Mouse (Mus musculus) lung, embryonic 14.5 days (tissue): ENCODE measurements around the gene Kif21a. TPM values are rescaled to one million over a fixed set of nuclear protein-coding genes. Genes with fewer than 3 reads are reported as not detected.

ENCODE experiments used
- ATAC-seq: fragments of 200-750 bp; cut with Nextera tagmentation; 2 replicates; pipeline ENCODE4 v1.8.0; 2017; ENCODE audit warnings: mild to moderate bottlenecking, moderate TSS enrichment, moderate library complexity; ENCODE audit not compliant: insufficient read depth
- DNase-seq: peaks from one replicate; pipeline ENCODE4 v3.0.0-alpha.2; 2015
- H3K27ac ChIP-seq: fragments of 300-500 bp; sonication (generic); 2 replicates; pipeline ENCODE4 v1.5.1; 2014; ENCODE audit warnings: low read depth, mild to moderate bottlenecking, moderate library complexity
- H3K27me3 ChIP-seq: fragments of 300-500 bp; sonication (generic); 2 replicates; pipeline ENCODE4 v1.6.1; 2014; ENCODE audit warnings: low read length, control low read depth; ENCODE audit not compliant: insufficient read depth
- H3K36me3 ChIP-seq: fragments of 300-500 bp; sonication (generic); 2 replicates; pipeline ENCODE4 v1.6.1; 2014; ENCODE audit warnings: control low read depth; ENCODE audit not compliant: insufficient read depth
- H3K4me1 ChIP-seq: fragments of 300-500 bp; sonication (generic); 2 replicates; pipeline ENCODE4 v1.6.1; 2014; ENCODE audit warnings: antibody characterized with exemption, control low read depth; ENCODE audit not compliant: insufficient read depth
- H3K4me2 ChIP-seq: fragments of 300-500 bp; sonication (generic); 2 replicates; pipeline ENCODE4 v1.6.1; 2014; ENCODE audit warnings: mild to moderate bottlenecking
- H3K4me3 ChIP-seq: fragments of 300-500 bp; sonication (generic); 2 replicates; pipeline ENCODE4 v1.5.1; 2014; ENCODE audit warnings: low read depth, low read length
- H3K9ac ChIP-seq: fragments of 300-500 bp; sonication (generic); 2 replicates; pipeline ENCODE4 v1.6.1; 2014
- H3K9me3 ChIP-seq: fragments of 300-500 bp; sonication (generic); 2 replicates; pipeline ENCODE4 v1.6.1; 2016; ENCODE audit warnings: low read depth, low read length, control low read depth
- CTCF ChIP-seq: IDR thresholded peaks from 2 replicates; pipeline ENCODE4 v1.5.1; 2016; ENCODE audit warnings: antibody characterized with exemption, low read depth
- WGBS: fragments of 180-500 bp; shearing (Covaris S2); extraction: QIAGEN DNeasy Blood & Tissue Kit; methylation state at CpG from one replicate; pipeline ENCODE4 v1.1.7; 2014; 5-methylcytosine and 5-hydroxymethylcytosine counted together
- polyA plus RNA-seq: library from polyadenylated mRNA; unstranded; fragments of >200 nt; fragmentation: Nextera tagmentation; extraction: Ambion mirVana; gene quantifications from 2 replicates; pipeline ENCODE4 v1.2.1, GENCODE M21; 2014

Gene Kif21a
- polyA plus RNA-seq, 1 experiment from 2014 or later = 6.7 TPM

DNA sequence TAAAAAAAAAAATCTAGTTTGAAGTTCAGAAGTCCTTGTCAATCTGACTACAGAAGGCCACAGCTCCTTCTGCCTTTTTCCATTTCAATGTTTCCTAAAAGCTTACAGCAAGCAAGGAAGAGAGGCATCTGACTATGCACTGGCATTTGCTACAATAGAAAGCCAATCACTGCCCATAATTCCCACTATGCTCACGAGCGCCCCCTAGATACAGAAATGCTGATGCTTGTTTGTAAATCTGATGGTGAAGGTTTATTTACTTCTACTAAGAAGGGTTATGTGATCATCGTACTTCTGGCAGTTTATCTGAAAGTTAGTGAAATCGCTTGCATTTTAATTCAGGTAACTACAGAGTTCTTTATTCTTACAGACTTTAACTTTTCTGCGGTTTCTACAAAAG is 73.8 kb downstream of the Kif21a start:
- no peaks in the 10 kb centered on the region for H3K36me3 ChIP-seq
- DNase-seq (no peak), ATAC-seq (no peak)
- H3K4me2 ChIP-seq = no peak overlapping the region
- H3K27ac ChIP-seq = no peak overlapping the region
- 70% methylated on average over 5 of the region's 5 CpGs for WGBS
- no peak overlapping the region for H3K4me3 ChIP-seq
- no peaks in the 10 kb centered on the region; the same call in 1 of the 2 replicates for H3K9me3 ChIP-seq
- H3K9ac ChIP-seq = no peak overlapping the region
- no peaks in the 10 kb centered on the region for H3K27me3 ChIP-seq
- TF ChIP-seq CTCF = peak; percentile 21; the same call in 1 of the 2 replicates
- no peaks in the 10 kb centered on the region for H3K4me1 ChIP-seq

DNA sequence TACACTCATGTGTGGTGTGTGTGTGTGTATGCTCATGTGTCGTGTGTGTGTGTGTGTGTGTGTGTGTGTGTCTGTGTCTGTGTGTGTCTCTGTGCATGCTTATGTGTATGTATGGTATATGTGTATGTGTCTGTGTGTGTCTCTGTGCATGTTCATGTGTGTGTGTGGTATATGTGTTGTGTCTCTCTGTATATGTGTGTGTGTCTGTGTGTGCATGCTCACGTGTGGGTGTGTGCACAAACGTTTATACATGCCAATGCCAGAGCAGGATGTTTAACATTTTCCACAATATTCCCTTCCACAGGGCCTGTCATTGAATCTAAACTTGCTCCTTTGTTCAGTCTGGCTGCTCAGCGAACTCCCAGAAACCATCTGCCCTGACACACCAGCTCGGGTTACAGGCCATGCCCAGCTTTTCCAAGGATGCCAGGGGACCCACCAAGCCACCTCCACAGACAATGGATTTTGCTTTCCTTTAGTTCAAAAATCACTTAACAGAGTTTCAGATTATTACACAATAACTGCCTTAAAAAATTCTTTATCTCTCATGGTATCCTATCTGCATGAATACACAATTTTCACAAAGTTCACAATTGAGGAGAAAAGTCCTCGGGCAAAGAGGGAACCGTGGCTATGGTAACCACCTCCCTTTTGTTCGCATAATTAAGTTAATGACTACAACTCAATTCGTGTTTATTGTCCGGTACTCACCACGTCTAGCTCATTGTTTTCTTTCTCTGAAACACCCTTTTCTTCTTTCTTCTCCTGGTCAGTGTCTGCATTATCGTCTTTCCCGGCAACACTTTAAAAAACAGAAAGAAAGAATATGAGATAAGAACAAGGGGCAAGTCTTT is 77.6 kb downstream of the Kif21a start:
- ATAC-seq (no peak), DNase-seq (no peak)
- H3K27me3 ChIP-seq = no peaks in the 10 kb centered on the region
- no peak overlapping the region for H3K4me2 ChIP-seq
- no peaks in the 10 kb centered on the region for H3K4me1 ChIP-seq
- no peaks in the 10 kb centered on the region for H3K9me3 ChIP-seq
- 0 out of 2 replicates have a peak, but pooled peaks cover 4% of the 10 kb centered on the region for H3K36me3 ChIP-seq
- H3K27ac ChIP-seq = no peak overlapping the region
- 72% methylated on average over 13 of the region's 13 CpGs for WGBS
- TF ChIP-seq CTCF = no peak
- no peak overlapping the region for H3K4me3 ChIP-seq
- H3K9ac ChIP-seq = no peak overlapping the region

DNA sequence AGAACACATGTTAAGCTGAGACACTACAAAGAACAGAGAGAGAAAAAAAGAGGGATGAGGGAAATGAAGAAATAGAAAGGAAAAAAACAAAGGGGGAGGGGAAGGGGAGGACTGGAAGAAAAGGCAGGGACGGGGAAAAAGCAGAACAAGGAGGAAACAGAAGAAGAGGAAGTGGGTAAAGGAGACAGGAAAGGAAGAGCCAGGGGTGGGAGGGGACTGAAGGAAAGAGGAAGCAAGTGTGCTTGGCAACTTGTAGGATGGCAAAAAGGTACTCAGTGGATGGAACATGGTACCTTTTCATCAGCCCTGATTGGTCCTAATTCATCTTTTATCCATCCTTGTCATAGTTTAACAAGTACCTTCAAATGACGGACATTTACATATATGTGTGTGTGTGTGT is 86.4 kb downstream of the Kif21a start:
- Histone ChIP-seq H3K27me3 (no peaks in the 10 kb centered on the region), H3K9me3 (no peaks in the 10 kb centered on the region), H3K27ac (no peak overlapping the region), H3K4me2 (no peak overlapping the region), H3K4me3 (no peak overlapping the region), H3K4me1 (no peaks in the 10 kb centered on the region), H3K9ac (no peak overlapping the region), H3K36me3 (0 out of 2 replicates have a peak, but pooled peaks cover 4% of the 10 kb centered on the region)
- TF ChIP-seq CTCF = no peak
- DNase-seq = no peak
- ATAC-seq = no peak
- WGBS = 71% methylated on average over 2 of the region's 2 CpGs

DNA sequence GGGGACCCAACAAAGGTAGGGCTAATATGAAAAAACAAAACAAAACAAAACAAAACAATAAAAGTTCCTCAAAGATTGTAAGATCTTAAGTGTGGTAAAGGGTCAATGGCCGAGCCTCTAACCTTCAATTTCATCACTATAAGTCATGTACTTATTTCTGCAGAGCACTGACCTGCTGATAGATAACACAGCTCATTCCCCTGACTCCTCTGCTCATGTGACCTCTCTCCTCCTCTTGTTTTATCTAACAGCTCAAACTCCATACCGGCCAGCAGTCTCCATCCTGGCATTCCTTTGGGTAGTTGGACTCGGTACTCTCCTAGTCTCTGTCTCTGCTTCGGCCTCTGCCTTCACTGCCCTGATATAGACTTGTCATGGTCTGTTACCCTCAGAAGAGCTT is 87.2 kb downstream of the Kif21a start:
- Histone ChIP-seq H3K4me3 (no peak overlapping the region), H3K27me3 (no peaks in the 10 kb centered on the region), H3K27ac (no peak overlapping the region), H3K9ac (no peak overlapping the region), H3K9me3 (no peaks in the 10 kb centered on the region), H3K4me1 (no peaks in the 10 kb centered on the region), H3K4me2 (no peak overlapping the region), H3K36me3 (no peaks in the 10 kb centered on the region)
- TF ChIP-seq CTCF = no peak
- ATAC-seq (no peak), DNase-seq (no peak)
- WGBS = 77% methylated on average over 4 of the region's 4 CpGs

DNA sequence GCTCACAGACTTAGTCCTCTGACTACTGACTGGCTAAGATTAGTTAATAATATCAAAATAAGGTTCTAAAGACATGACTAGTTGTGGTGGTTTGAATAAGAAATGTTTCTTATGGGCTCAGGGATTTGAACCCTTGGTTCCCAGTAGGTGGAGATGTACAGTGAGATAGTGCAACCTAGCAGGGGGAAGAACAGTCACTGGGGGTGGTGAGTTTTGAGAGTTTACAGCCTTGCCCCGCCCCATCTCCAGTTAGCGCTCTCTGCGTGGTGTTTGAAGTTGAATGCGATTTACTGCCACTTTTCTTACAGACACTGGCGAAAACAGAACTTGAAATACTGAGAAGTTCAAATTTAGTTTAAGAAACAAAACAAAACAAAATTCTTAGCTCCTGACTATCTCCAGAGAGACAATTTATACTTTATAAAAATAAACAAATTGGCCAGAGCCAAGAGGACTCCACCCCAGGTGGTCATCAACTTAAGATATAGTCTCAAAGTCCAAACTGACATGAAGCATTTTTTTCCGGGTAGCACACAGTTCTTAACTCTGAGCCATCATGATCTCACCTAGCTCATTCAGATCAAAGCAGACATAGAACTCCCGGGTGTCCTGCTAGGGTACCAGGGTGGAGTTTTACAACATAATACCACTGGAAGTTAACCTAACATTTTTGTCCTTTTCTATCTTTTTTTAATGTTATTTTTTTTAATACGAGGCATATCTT is 88.8 kb downstream of the Kif21a start:
- no peak for DNase-seq

DNA sequence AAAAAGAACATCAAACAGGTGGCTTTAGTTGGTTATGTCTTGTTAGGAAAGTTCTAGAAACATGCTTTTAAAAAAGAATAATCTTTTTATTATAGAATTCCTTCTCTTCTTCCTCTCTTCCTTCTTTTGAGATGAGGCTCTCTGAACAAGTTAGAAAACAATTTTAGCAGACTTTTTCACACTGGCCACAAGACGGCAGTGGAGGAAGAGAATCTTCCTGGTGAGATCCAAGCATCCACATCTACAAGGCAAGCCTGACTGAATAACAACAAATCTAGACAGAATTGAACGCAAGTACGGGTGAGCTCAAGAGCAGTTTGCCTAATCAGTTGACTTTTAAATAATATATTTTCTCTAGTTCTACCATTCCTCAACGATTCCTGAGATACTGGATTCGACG is 98.4 kb downstream of the Kif21a start:
- no peak overlapping the region for H3K27ac ChIP-seq
- H3K27me3 ChIP-seq = no peaks in the 10 kb centered on the region
- H3K4me2 ChIP-seq = no peak overlapping the region
- DNase-seq (no peak), ATAC-seq (no peak)
- TF ChIP-seq CTCF = no peak
- no peaks in the 10 kb centered on the region for H3K4me1 ChIP-seq
- H3K9ac ChIP-seq = no peak overlapping the region
- no peaks in the 10 kb centered on the region for H3K9me3 ChIP-seq
- no peaks in the 10 kb centered on the region for H3K36me3 ChIP-seq
- H3K4me3 ChIP-seq = no peak overlapping the region
- WGBS = 82% methylated on average over 6 of the region's 6 CpGs

More for the DNA sequence above, 88.8 kb downstream of the Kif21a start:
- TF ChIP-seq CTCF = no peak
- Histone ChIP-seq H3K4me2 (no peak overlapping the region), H3K27me3 (no peaks in the 10 kb centered on the region), H3K27ac (no peak overlapping the region), H3K9ac (no peak overlapping the region), H3K36me3 (no peaks in the 10 kb centered on the region), H3K9me3 (no peaks in the 10 kb centered on the region), H3K4me1 (no peaks in the 10 kb centered on the region), H3K4me3 (no peak overlapping the region)
- 76% methylated on average over 8 of the region's 8 CpGs for WGBS
- no peak for ATAC-seq

DNA sequence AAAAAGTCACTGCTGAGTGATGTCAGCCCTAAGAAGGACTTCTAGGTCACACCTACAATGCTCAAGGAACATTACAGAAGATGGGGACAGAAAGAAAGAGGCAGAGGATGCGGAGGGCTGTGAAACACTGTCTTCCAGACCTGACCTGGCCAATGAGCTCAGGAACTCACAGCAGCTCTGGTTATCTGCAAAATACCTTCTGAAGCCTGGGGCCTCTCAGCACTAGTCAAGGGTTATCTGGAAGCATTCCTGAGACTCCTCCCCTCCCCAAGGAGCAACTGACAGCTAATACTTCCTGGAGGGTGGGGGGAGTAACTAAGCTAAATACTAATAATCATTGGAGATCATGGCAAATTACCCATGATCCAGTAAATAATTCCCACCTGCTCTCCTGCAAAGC is 111.3 kb downstream of the Kif21a start:
- no peak for TF ChIP-seq CTCF
- Histone ChIP-seq H3K4me3 (no peak overlapping the region), H3K4me1 (no peaks in the 10 kb centered on the region), H3K9ac (no peak overlapping the region), H3K27me3 (no peaks in the 10 kb centered on the region), H3K27ac (no peak overlapping the region), H3K36me3 (0 out of 2 replicates have a peak, but pooled peaks cover 4% of the 10 kb centered on the region), H3K4me2 (no peak overlapping the region), H3K9me3 (no peaks in the 10 kb centered on the region)
- WGBS = 58% methylated on average over 1 of the region's 1 CpGs
- DNase-seq = no peak
- ATAC-seq = no peak
